Mouse (Mus musculus): ENCODE measurements at regions not wholly inside any gene's neighbourhood (a gene's known extent, or its start where the extent isn't known, plus 50 kb on each side); places are given as distances from the start of the nearest gene placed in this dataset.

- TF ChIP-seq POLR2A (IDR thresholded peaks at IDR 0.05; ENCODE audit: borderline replicate concordance, extremely low read depth, insufficient read depth, insufficient read length, poor library complexity, severe bottlenecking) (no peak), CTCF (IDR thresholded peaks at IDR 0.05; ENCODE audit: borderline replicate concordance, extremely low read depth, insufficient read depth, insufficient read length) (peak; percentile 22; the same call in 1 of the 2 replicates)
- DNase-seq (ENCODE audit: low read depth): peak; percentile 80
These were observed 92.4 kb downstream of the Gm815 start for GRCm38 (mm10) chr19:26977887-26978639.

GRCm38 (mm10) chr19:26978640-26979007 is 92.9 kb downstream of the Gm815 start:
- no peak for TF ChIP-seq CTCF (IDR thresholded peaks at IDR 0.05; ENCODE audit: borderline replicate concordance, extremely low read depth, insufficient read depth, insufficient read length)
- TF ChIP-seq POLR2A (IDR thresholded peaks at IDR 0.05; ENCODE audit: borderline replicate concordance, extremely low read depth, insufficient read depth, insufficient read length, poor library complexity, severe bottlenecking): no peak
- DNase-seq (ENCODE audit: low read depth): no peak

- TF ChIP-seq POLR2A (IDR thresholded peaks at IDR 0.05; ENCODE audit: borderline replicate concordance, extremely low read depth, insufficient read depth, insufficient read length, poor library complexity, severe bottlenecking) (no peak), CTCF (IDR thresholded peaks at IDR 0.05; ENCODE audit: borderline replicate concordance, extremely low read depth, insufficient read depth, insufficient read length) (no peak)
- no peak for DNase-seq (ENCODE audit: low read depth)
These were observed 93.6 kb downstream of the Gm815 start for GRCm38 (mm10) chr19:26979322-26979721.

GRCm38 (mm10) chr19:26986672-26987071 is 101.0 kb downstream of the Gm815 start:
- no peak for TF ChIP-seq CTCF (IDR thresholded peaks at IDR 0.05; ENCODE audit: borderline replicate concordance, extremely low read depth, insufficient read depth, insufficient read length)
- no peak for TF ChIP-seq POLR2A (IDR thresholded peaks at IDR 0.05; ENCODE audit: borderline replicate concordance, extremely low read depth, insufficient read depth, insufficient read length, poor library complexity, severe bottlenecking)

GRCm38 (mm10) chr19:26987197-26987596 is 101.5 kb downstream of the Gm815 start:
- TF ChIP-seq CTCF (IDR thresholded peaks at IDR 0.05; ENCODE audit: borderline replicate concordance, extremely low read depth, insufficient read depth, insufficient read length): no peak
- no peak for TF ChIP-seq POLR2A (IDR thresholded peaks at IDR 0.05; ENCODE audit: borderline replicate concordance, extremely low read depth, insufficient read depth, insufficient read length, poor library complexity, severe bottlenecking)
- no peak for DNase-seq (ENCODE audit: low read depth)

More at GRCm38 (mm10) chr19:26986672-26987071, 101.0 kb downstream of the Gm815 start:
- no peak for DNase-seq (ENCODE audit: low read depth)

DNA sequence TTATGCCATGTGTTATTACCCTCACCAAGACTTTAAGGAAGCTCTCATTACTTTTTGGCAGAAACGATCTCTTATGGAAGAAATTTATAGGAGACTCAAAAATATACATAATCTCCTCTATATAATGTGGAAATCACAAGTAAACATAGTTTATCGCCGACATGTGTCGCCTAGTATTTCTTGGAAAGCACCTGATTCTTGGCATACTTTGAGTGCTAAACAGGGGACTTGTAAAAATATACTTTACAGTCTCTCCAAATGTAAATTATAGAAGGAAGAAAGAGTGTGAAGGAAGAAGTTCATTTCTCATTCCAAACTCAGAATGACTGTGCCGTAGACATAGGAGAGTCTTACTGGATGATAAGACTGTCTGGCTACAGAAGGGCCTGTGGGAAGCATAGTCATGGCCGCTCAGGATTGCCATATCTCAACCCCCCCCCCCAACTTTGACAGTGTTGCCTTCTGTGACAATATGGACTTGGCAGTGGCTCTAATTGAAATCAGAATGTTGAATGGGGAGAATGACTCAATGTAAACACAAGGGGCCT is 102.3 kb downstream of the Gm815 start:
- peak; percentile 52 for DNase-seq (ENCODE audit: low read depth)
- TF ChIP-seq CTCF (IDR thresholded peaks at IDR 0.05; ENCODE audit: borderline replicate concordance, extremely low read depth, insufficient read depth, insufficient read length) (no peak), POLR2A (IDR thresholded peaks at IDR 0.05; ENCODE audit: borderline replicate concordance, extremely low read depth, insufficient read depth, insufficient read length, poor library complexity, severe bottlenecking) (no peak)

- TF ChIP-seq CTCF (IDR thresholded peaks at IDR 0.05; ENCODE audit: borderline replicate concordance, extremely low read depth, insufficient read depth, insufficient read length): no peak
- TF ChIP-seq POLR2A (IDR thresholded peaks at IDR 0.05; ENCODE audit: borderline replicate concordance, extremely low read depth, insufficient read depth, insufficient read length, poor library complexity, severe bottlenecking): no peak
- peak; percentile 18 for DNase-seq (ENCODE audit: low read depth)
These were observed 109.1 kb downstream of the Gm815 start for GRCm38 (mm10) chr19:26994586-26995352.

DNA sequence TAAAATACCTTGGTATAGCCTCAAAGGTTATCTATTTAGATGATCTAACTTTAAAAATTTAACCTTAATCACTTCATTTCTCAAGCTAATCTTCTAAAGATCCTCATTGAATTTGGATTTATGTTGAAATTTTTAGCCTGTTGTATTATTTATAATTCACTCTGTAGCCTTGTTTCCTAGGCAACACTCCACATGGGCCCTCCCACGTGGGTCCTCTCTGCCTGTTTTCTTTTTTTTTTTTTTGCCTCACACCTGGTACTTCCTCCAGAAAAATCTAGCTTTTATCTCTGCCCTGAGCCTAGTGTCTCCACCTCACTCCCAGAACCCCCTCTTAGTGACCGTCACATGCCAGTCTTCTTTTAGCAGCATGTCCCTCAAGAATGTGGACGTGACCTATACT is 113.9 kb downstream of the Gm815 start:
- peak; percentile 42 for DNase-seq (ENCODE audit: low read depth)
- TF ChIP-seq CTCF (IDR thresholded peaks at IDR 0.05; ENCODE audit: borderline replicate concordance, extremely low read depth, insufficient read depth, insufficient read length): no peak
- no peak for TF ChIP-seq POLR2A (IDR thresholded peaks at IDR 0.05; ENCODE audit: borderline replicate concordance, extremely low read depth, insufficient read depth, insufficient read length, poor library complexity, severe bottlenecking)

GRCm38 (mm10) chr19:27021930-27022329 is 136.2 kb downstream of the Gm815 start:
- no peak for DNase-seq (ENCODE audit: low read depth)
- no peak for TF ChIP-seq CTCF (IDR thresholded peaks at IDR 0.05; ENCODE audit: borderline replicate concordance, extremely low read depth, insufficient read depth, insufficient read length)

DNA sequence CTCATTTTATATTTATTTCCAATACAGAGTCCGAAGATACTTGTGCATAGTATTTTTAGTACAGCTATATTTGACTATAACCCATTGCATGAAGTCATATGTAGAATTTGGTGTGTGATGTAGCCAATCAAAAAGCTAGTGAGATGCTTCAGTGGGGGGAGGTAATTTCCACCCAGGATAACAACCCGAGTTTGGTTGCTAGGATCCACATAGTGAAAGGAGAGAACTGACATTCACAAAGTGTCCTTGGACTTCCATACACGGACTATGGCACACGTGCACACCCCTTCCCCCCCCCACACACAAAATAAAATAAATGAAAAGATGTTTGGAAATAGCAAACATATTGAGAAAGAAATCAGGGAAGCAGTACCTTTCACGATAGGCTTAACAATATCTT is 137.2 kb downstream of the Gm815 start:
- DNase-seq (ENCODE audit: low read depth): no peak
- TF ChIP-seq CTCF (IDR thresholded peaks at IDR 0.05; ENCODE audit: borderline replicate concordance, extremely low read depth, insufficient read depth, insufficient read length): no peak
- no peak for TF ChIP-seq POLR2A (IDR thresholded peaks at IDR 0.05; ENCODE audit: borderline replicate concordance, extremely low read depth, insufficient read depth, insufficient read length, poor library complexity, severe bottlenecking)

DNA sequence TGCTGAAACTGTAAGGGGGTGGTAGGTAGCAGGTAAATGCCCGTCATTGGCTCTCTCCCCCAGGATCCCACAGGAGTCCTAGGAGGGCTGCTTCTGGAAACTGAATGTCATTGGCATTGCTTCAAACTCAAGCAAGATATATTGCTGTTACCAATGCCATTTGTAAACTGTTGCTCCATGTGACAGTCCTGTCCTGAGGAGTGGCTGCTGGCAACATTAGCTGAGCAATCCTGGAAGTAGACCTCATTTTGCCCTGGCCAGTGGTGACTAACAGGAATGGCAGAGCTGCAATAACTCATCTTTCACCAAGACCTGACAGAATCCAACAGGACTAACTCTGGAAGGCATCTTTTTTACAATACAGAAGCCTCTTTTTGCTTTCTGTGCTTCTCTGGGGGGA is 143.2 kb downstream of the Gm815 start:
- no peak for DNase-seq (ENCODE audit: low read depth)
- no peak for TF ChIP-seq POLR2A (IDR thresholded peaks at IDR 0.05; ENCODE audit: borderline replicate concordance, extremely low read depth, insufficient read depth, insufficient read length, poor library complexity, severe bottlenecking)
- TF ChIP-seq CTCF (IDR thresholded peaks at IDR 0.05; ENCODE audit: borderline replicate concordance, extremely low read depth, insufficient read depth, insufficient read length): no peak

All from brain, embryonic 14.5 days (tissue).